Mouse (Mus musculus) adrenal gland (tissue): ENCODE measurements around the gene Cask.

ENCODE experiments used
- intact Hi-C: fragments of 180-260 bp; cut with DNase I; formaldehyde crosslinking; loops from one replicate; pipeline ENCODE4 v1.15.1; 2025

Cask gene

GRCm38 (mm10) chrX:13521288-13521687, 329.9 kb downstream of the Cask start:
- intact Hi-C loops, result no loop called here

- intact Hi-C loops, result no loop called here
Observed at GRCm38 (mm10) chrX:13520566-13520965, 330.6 kb downstream of the Cask start.

- intact Hi-C loops, result no loop called here
Observed at GRCm38 (mm10) chrX:13519408-13519783, 331.8 kb downstream of the Cask start.

GRCm38 (mm10) chrX:13518781-13519407, 332.3 kb downstream of the Cask start:
- intact Hi-C loops, result no loop called here

GRCm38 (mm10) chrX:13518019-13518418, 333.1 kb downstream of the Cask start:
- intact Hi-C loops, result no loop called here

- intact Hi-C loops, result no loop called here
Observed at GRCm38 (mm10) chrX:13516451-13516850, 334.7 kb downstream of the Cask start.

- intact Hi-C loops, result no loop called here
Observed at GRCm38 (mm10) chrX:13513864-13514263, 337.3 kb downstream of the Cask start.

- intact Hi-C loops, result no loop called here
Observed at GRCm38 (mm10) chrX:13513127-13513526, 338.0 kb downstream of the Cask start.

GRCm38 (mm10) chrX:13506376-13506775, 344.8 kb downstream of the Cask start:
- intact Hi-C loops, result no loop called here

GRCm38 (mm10) chrX:13504389-13504788, 346.8 kb downstream of the Cask start:
- intact Hi-C loops, result no loop called here

- intact Hi-C loops, result no loop called here
Observed at GRCm38 (mm10) chrX:13502862-13503375, 348.2 kb downstream of the Cask start.

GRCm38 (mm10) chrX:13500284-13500683, 350.9 kb downstream of the Cask start:
- intact Hi-C loops, result no loop called here

GRCm38 (mm10) chrX:13494892-13495703, 356.1 kb downstream of the Cask start:
- intact Hi-C loops, result no loop called here

GRCm38 (mm10) chrX:13492922-13493321, 358.2 kb downstream of the Cask start:
- intact Hi-C loops, result no loop called here

- intact Hi-C loops, result no loop called here
Observed at GRCm38 (mm10) chrX:13490941-13491340, 360.2 kb downstream of the Cask start.

- intact Hi-C loops, result no loop called here
Observed at GRCm38 (mm10) chrX:13489761-13490160, 361.4 kb downstream of the Cask start.

GRCm38 (mm10) chrX:13489001-13489400, 362.2 kb downstream of the Cask start:
- intact Hi-C loops, result no loop called here

- intact Hi-C loops, result no loop called here
Observed at GRCm38 (mm10) chrX:13484447-13484846, 366.7 kb downstream of the Cask start.

- intact Hi-C loops, result no loop called here
Observed at GRCm38 (mm10) chrX:13482576-13482975, 368.6 kb downstream of the Cask start.

GRCm38 (mm10) chrX:13479570-13479969, 371.6 kb downstream of the Cask start:
- intact Hi-C loops, result no loop called here

- intact Hi-C loops, result no loop called here
Observed at GRCm38 (mm10) chrX:13478298-13478697, 372.9 kb downstream of the Cask start.

- intact Hi-C loops, result no loop called here
Observed at GRCm38 (mm10) chrX:13477596-13477995, 373.6 kb downstream of the Cask start.

- intact Hi-C loops, result no loop called here
Observed at GRCm38 (mm10) chrX:13475382-13475781, 375.8 kb downstream of the Cask start.
